Mouse (Mus musculus): ENCODE measurements at regions not wholly inside any gene's neighbourhood (a gene's known extent, or its start where the extent isn't known, plus 50 kb on each side); places are given as distances from the start of the nearest gene placed in this dataset.
"Not testable (repeated sequence)": the region's sequence is repeated elsewhere in the genome, so short reads cannot be mapped to it uniquely, and the experiment has no call there.

- H3K27ac ChIP-seq, result no peak overlapping the region
- ATAC-seq (ENCODE audit: low FRiP score) (no peak), DNase-seq (ENCODE audit: low spot score) (no peak)
- H3K4me1 ChIP-seq (replicated peaks; ENCODE audit: control insufficient read depth, insufficient read depth, low read length), result no peaks in the 10 kb centered on the region
- WGBS, result 88% methylated on average over 1 of the region's 1 CpGs
- no peaks in the 10 kb centered on the region for H3K36me3 ChIP-seq (replicated peaks; ENCODE audit: control insufficient read depth, insufficient read depth)
- H3K9me3 ChIP-seq (ENCODE audit: control insufficient read depth, low read length), result no peaks in the 10 kb centered on the region
- H3K4me3 ChIP-seq (replicated peaks; ENCODE audit: low read length), result no peak overlapping the region
- no peaks in the 10 kb centered on the region for H3K27me3 ChIP-seq (ENCODE audit: control insufficient read depth, insufficient read depth, low read length)
- H3K9ac ChIP-seq, result no peak overlapping the region
- H3K4me2 ChIP-seq (replicated peaks), result no peak overlapping the region
Observed at GRCm38 (mm10) chr12:64137997-64138396, 336.5 kb downstream of the Fscb start.

- H3K27me3 ChIP-seq (ENCODE audit: control insufficient read depth, insufficient read depth, low read length), result no peaks in the 10 kb centered on the region
- DNase-seq (ENCODE audit: low spot score) (no peak), ATAC-seq (ENCODE audit: low FRiP score) (peak; percentile 37; the same call in 1 of the 2 replicates)
- H3K27ac ChIP-seq, result no peak overlapping the region
- WGBS, result 68% methylated on average over 4 of the region's 4 CpGs
- no peaks in the 10 kb centered on the region for H3K36me3 ChIP-seq (replicated peaks; ENCODE audit: control insufficient read depth, insufficient read depth)
- H3K9me3 ChIP-seq (ENCODE audit: control insufficient read depth, low read length), result no peaks in the 10 kb centered on the region
- no peak overlapping the region for H3K4me2 ChIP-seq (replicated peaks)
- no peak overlapping the region for H3K4me3 ChIP-seq (replicated peaks; ENCODE audit: low read length)
- no peak overlapping the region for H3K9ac ChIP-seq
- H3K4me1 ChIP-seq (replicated peaks; ENCODE audit: control insufficient read depth, insufficient read depth, low read length), result no peaks in the 10 kb centered on the region
Observed at GRCm38 (mm10) chr12:64116438-64116837, 358.1 kb downstream of the Fscb start.

GRCm38 (mm10) chr12:64114476-64114875 lies 360.0 kb downstream of the Fscb start:
- Histone ChIP-seq H3K4me1 (replicated peaks; ENCODE audit: control insufficient read depth, insufficient read depth, low read length) (no peaks in the 10 kb centered on the region), H3K9me3 (ENCODE audit: control insufficient read depth, low read length) (no peaks in the 10 kb centered on the region), H3K4me2 (replicated peaks) (no peak overlapping the region), H3K9ac (no peak overlapping the region), H3K27ac (no peak overlapping the region), H3K36me3 (replicated peaks; ENCODE audit: control insufficient read depth, insufficient read depth) (no peaks in the 10 kb centered on the region), H3K27me3 (ENCODE audit: control insufficient read depth, insufficient read depth, low read length) (no peaks in the 10 kb centered on the region), H3K4me3 (replicated peaks; ENCODE audit: low read length) (no peak overlapping the region)
- DNase-seq (ENCODE audit: low spot score) (peak; percentile 29), ATAC-seq (ENCODE audit: low FRiP score) (no peak)
- 67% methylated on average over 4 of the region's 4 CpGs for WGBS

GRCm38 (mm10) chr12:64104214-64104613 lies 370.3 kb downstream of the Fscb start:
- ATAC-seq (ENCODE audit: low FRiP score) (no peak), DNase-seq (ENCODE audit: low spot score) (peak; percentile 63)
- Histone ChIP-seq H3K4me1 (replicated peaks; ENCODE audit: control insufficient read depth, insufficient read depth, low read length) (no peaks in the 10 kb centered on the region), H3K4me2 (replicated peaks) (no peak overlapping the region), H3K27ac (no peak overlapping the region), H3K27me3 (ENCODE audit: control insufficient read depth, insufficient read depth, low read length) (no peaks in the 10 kb centered on the region), H3K9me3 (ENCODE audit: control insufficient read depth, low read length) (no peaks in the 10 kb centered on the region), H3K9ac (no peak overlapping the region), H3K4me3 (replicated peaks; ENCODE audit: low read length) (no peak overlapping the region), H3K36me3 (replicated peaks; ENCODE audit: control insufficient read depth, insufficient read depth) (no peaks in the 10 kb centered on the region)
- WGBS, result 35% methylated on average over 2 of the region's 2 CpGs

GRCm38 (mm10) chr12:64076789-64077188 lies 397.7 kb downstream of the Fscb start:
- Histone ChIP-seq H3K27me3 (ENCODE audit: control insufficient read depth, insufficient read depth, low read length) (no peaks in the 10 kb centered on the region), H3K4me3 (replicated peaks; ENCODE audit: low read length) (no peak overlapping the region), H3K36me3 (replicated peaks; ENCODE audit: control insufficient read depth, insufficient read depth) (no peaks in the 10 kb centered on the region), H3K4me1 (replicated peaks; ENCODE audit: control insufficient read depth, insufficient read depth, low read length) (no peaks in the 10 kb centered on the region), H3K27ac (no peak overlapping the region), H3K9me3 (ENCODE audit: control insufficient read depth, low read length) (no peaks in the 10 kb centered on the region), H3K4me2 (replicated peaks) (no peak overlapping the region), H3K9ac (no peak overlapping the region)
- no peak for DNase-seq (ENCODE audit: low spot score)
- no peak for ATAC-seq (ENCODE audit: low FRiP score)
- 71% methylated on average over 7 of the region's 7 CpGs for WGBS

GRCm38 (mm10) chr12:64045528-64045927 lies 429.0 kb downstream of the Fscb start:
- H3K4me3 ChIP-seq (replicated peaks; ENCODE audit: low read length), result no peak overlapping the region
- no peak for ATAC-seq (ENCODE audit: low FRiP score)
- no peaks in the 10 kb centered on the region for H3K36me3 ChIP-seq (replicated peaks; ENCODE audit: control insufficient read depth, insufficient read depth)
- H3K4me1 ChIP-seq (replicated peaks; ENCODE audit: control insufficient read depth, insufficient read depth, low read length), result no peaks in the 10 kb centered on the region
- H3K27me3 ChIP-seq (ENCODE audit: control insufficient read depth, insufficient read depth, low read length), result no peaks in the 10 kb centered on the region
- H3K4me2 ChIP-seq (replicated peaks), result no peak overlapping the region
- H3K9me3 ChIP-seq (ENCODE audit: control insufficient read depth, low read length), result no peaks in the 10 kb centered on the region
- DNase-seq (ENCODE audit: low spot score), result no peak
- H3K27ac ChIP-seq, result no peak overlapping the region
- H3K9ac ChIP-seq, result no peak overlapping the region
- WGBS, result 88% methylated on average over 2 of the region's 2 CpGs

- not testable (repeated sequence) for H3K9me3 ChIP-seq (ENCODE audit: control insufficient read depth, low read length); DNase-seq (ENCODE audit: low spot score); H3K27ac ChIP-seq; H3K36me3 ChIP-seq (replicated peaks; ENCODE audit: control insufficient read depth, insufficient read depth); H3K4me1 ChIP-seq (replicated peaks; ENCODE audit: control insufficient read depth, insufficient read depth, low read length); H3K27me3 ChIP-seq (ENCODE audit: control insufficient read depth, insufficient read depth, low read length); H3K4me3 ChIP-seq (replicated peaks; ENCODE audit: low read length); H3K4me2 ChIP-seq (replicated peaks); H3K9ac ChIP-seq; ATAC-seq (ENCODE audit: low FRiP score)
- 94% methylated on average over 1 of the region's 1 CpGs for WGBS
Observed at GRCm38 (mm10) chr12:64008631-64009030, 465.9 kb downstream of the Fscb start.
